Mouse (Mus musculus) layer of hippocampus, adult 11-12 months (tissue): ENCODE results near the gene Eps8l1.
A peak's percentile ranks its signal among the peaks of the same experiment; 100 is the strongest.

Source experiments
- DNase-seq: peaks from one replicate; pipeline ENCODE4 v3.0.0; 2022; ENCODE audit warnings: low spot score

Gene Eps8l1

DNA sequence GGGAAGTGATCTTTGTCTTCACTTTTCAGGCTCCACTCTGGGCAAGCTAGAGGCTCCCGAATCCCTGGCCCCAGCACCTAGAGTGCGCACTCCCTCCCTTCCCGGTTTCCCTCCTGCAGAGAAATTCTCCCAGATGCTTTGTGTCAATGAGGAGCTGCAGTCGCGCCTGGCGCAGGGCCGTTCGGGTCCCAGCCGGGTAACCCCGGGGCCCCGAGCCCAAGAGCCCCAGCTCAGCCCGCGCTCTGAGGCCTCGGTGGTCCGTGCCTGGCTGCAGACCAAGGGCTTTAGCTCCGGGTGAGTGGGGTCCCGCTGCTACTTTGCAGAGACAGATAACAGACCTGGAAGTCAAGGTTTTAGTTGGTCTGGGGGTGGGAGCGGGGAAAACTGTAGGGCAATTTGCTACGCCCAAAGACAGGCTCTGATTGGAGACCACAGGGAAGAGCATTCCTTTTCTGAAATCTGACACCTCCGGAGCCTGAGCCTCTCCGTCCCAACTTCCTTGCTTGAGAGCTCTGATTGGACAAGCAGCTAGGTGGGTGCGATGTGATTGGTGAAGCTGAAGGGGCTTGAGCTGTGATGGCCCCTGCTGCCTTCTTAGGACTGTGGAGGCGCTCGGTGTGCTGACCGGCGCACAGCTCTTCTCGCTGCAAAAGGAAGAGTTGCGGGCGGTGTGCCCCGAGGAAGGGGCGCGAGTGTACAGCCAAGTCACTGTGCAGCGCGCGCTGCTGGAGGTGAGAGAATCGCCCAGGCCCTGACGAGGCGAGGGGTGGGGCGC lies 17.7 kb downstream of the Eps8l1 start:
- DNase-seq = peak; percentile 65

DNA sequence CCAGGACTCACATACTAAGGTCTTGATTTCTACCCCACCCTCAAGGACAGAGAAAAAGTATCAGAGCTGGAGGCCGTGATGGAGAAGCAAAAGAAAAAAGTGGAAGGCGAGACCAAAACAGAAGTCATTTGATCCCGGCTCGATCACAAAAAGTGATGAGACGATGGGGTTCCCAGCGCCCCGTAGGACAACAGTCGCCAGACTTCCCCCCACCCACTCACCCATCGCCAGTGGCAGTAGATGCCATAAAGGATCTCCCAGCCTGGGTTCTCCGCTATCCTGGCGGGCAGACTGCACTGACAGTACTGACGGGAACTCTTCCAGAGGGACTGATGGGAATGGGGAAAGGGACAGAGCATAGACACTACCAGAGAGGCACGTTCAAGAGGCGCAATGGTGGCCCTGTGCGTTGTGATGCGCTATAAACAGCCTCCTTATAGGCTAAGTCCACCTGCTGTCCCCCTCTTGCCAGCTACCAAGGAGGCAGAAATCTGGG lies 18.4 kb downstream of the Eps8l1 start:
- DNase-seq = no peak

DNA sequence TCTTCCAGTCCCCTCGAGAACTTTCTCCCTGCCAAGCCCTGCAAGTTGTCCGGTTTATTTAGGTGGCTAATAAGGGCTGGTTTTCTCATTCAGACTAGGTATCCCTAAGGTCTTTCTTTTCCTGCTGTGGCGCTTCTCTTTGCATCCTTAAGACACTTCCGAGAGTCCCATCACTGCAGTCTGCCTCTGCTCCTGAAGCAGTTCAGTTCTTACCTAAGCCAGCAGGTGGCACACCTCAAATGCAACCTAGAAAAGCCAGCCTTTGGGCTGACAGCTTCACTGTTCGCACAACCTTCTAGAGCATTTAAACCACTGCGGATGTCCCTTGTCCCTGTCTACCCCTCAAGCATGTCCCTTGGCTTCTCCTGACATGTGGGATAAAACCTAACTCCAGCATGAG lies 19.2 kb downstream of the Eps8l1 start:
- no peak for DNase-seq

DNA sequence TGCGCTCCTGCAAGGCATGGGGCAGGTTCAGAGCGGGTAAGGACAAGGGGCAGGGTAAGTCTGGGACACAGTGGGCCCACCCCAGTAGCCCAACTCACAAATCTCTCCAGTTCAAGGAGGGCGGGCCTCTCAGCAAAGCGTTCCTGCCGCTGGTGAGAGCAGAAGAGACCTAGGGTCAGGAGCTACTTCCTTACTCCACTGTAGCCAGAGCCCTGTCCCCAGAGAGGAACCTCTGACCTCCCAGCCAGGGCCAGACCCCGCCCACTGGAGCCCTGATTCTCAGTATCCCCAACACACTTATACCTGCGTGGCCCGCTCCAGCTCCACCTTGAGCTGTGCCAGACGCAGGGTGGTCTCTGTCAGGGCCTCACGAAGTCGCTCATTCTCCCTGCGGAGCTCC lies 21.8 kb downstream of the Eps8l1 start:
- DNase-seq = no peak

DNA sequence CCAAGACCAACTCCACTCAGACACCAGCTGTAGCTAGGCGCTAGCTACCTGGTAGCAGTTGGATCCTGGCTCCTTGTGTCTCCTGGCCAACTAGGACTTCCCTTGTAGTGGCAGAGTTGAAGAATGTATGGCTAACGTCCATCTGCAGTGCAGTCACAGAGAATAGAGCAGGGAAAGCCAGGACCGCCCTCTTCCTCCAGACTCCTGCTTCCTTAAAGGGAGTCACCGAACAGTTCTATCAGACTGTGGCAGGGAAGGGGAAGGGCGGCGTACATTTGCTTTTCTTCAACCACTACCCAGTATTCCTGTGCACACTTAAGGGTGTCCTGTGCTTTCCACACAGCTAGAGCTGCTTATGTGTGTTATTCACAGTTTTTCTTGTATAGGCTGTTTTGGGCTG lies 30.8 kb downstream of the Eps8l1 start:
- no peak for DNase-seq

DNA sequence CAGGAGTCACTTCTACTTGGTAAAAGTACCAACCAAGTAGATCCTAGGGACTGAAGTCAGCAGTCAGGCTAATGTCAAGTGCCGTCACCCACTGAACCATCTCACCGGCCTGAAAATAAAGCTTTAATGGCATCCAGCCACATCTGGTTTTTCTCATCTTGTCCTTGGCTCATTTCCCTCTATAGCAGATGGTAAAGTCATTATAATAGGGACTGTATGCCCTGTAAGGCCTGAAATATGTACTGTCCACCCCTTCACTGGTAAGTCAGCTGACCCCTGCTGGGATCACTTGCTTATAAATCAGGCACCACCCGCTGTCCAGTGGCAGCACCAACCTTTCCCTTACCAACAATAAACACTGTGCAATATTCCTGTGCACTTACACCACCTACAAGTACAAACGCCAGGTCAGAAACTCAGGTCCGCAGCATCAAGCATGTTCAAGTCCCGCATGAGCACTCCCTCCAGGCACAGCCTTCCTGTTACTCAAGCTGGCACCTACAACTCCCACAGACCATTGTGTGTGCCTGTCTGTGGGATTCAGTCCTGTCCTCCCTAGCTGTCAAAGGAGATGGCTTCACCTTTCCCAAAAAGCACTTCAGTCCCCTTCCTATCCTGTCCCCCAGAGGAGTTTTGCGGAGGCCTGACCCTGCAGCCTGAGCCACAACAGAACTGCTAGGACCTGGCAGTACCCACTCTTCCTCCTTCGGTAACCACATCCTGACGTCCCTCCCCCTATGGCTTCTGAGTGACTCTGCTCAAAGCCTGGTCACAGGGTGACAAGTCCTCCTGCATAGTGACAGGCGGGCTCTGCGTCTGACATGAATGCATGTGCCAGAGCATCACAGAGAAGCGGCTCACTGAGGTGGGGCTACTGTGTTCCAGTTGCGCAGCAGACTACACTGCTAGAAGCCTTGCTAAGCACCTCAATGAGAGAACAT lies 32.1 kb downstream of the Eps8l1 start:
- DNase-seq = no peak

DNA sequence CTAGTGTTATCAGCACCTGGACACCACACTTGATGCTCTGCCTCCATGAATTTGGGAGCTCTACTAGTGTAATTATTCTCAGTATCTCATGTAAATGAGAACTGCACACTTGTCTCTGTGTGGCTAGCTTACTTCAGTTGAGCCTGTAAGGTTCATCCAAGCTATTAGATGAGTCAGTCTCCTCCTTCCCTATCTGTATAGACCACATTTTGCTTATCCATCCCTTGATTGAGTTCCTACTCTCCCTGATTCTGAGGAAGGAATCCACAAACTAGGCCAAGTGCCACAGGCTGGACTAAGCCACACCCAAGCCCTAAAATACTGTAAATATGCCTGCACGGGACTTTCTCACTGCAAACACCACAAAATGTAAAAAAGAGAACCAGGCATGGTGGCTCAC lies 33.5 kb downstream of the Eps8l1 start:
- no peak for DNase-seq

DNA sequence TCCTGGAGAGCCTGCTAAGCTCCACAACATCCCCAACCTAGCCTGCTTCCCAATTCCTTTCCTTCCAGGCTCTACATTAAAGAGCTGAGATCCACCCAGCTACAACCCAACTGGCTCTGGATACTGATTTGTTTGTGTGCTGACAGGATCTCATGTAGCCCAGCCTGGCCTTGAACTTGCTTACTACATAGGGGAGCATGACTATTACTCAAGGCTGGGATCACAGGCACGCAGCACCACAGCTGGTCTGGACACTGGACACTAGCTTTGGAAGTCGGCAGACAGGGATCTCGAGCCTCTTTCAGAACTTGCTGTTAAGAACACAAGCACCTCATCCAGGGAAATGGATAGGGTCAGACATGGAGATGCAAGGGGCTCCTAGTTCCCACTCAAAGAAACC lies 36.0 kb downstream of the Eps8l1 start:
- DNase-seq = no peak

DNA sequence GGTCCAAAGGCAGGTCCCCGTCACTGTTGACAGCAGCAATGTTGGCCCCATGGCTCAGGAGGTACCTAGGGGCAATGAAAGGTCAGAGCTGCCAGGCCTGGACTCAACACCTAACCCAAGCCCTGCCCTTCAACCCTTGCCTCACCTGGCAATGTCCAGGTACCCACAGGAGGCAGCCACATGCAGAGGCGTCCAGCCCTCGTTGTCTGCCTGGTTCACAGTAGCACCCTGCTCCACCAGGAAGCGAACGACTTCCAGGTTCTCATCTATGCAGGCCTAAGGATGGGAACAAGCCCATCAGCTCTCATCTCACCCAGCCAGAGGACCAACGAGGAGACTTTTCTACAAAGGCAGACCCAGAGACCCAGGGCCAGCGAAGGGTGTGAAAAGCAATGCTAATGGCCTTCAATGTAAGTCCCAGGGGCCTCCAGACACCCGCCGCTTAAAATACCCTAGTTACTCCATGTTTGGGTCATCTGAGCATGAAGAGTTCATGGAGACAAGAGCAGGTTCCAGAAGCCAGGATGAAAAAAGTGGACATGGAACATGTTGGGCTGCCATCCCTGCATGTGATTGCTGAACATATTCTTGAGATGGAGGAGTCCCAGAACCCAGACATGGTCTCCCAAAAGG lies 36.9 kb downstream of the Eps8l1 start:
- no peak for DNase-seq

DNA sequence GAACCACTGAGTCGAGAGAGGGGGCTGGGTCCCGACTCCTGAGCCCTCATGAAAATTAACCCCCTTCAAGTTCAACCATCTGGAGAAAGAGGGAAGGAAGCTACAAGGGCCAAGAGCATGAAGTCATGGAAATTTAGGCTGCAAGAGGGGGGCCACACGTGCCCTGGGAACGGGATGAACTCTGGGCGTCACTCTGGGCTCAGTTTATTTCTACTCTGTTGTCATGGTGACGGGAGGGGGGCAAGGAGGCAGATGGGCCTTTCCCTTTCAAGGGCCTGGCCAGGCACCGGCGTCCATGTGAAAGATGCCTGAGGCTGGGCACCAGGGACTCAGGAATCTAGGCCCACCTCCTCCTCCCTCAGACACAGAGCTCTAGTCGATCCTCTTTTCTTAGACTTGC lies 37.8 kb downstream of the Eps8l1 start:
- no peak for DNase-seq

DNA sequence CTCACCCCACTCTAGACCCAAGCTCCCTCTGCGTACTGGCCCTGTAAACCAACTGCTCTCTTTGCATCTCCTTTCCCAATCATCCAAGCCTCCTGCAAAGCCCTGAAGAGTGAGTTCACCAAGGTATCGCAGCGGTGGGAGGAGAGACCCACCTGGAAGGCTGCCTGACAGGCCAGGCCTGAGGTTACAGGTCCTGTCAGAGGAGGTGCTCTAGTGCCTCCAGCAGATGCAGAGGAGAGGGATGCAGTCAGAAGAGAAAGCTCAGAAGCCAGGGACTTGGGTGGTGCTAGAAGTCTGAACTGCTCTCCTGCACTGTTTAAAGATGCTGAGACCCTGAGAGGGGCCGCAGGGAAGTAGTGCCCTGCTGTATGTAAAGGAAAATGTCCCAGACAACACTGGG lies 38.6 kb downstream of the Eps8l1 start:
- no peak for DNase-seq

DNA sequence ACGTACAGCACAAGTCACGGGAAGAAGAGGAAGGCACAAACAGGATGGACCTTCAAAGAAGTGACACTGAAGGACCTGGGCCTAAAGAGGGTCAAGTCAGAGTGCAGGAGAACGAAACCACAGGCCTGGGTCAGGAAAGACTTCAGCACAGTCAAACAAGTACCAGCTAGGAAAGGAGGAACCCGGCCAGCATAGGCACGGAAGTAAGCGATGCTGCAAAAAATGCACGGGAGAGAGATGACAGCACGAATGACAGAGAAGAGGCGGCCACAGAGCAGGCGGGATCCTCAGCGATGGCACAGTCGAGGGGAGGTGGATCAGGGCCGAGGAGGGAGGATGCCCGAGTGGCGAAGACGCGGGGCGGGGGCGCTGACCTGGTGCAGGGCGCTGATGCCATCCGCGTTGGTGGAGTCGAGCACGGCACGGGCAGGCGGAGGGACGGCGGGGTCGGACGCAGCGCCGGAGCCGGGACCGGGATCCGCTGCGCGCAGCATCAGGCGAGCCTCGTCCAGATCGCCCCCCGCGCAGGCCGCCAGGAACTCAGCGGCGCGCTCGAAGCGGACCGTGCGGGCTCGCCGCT lies 40.5 kb downstream of the Eps8l1 start:
- peak; percentile 54 for DNase-seq

DNA sequence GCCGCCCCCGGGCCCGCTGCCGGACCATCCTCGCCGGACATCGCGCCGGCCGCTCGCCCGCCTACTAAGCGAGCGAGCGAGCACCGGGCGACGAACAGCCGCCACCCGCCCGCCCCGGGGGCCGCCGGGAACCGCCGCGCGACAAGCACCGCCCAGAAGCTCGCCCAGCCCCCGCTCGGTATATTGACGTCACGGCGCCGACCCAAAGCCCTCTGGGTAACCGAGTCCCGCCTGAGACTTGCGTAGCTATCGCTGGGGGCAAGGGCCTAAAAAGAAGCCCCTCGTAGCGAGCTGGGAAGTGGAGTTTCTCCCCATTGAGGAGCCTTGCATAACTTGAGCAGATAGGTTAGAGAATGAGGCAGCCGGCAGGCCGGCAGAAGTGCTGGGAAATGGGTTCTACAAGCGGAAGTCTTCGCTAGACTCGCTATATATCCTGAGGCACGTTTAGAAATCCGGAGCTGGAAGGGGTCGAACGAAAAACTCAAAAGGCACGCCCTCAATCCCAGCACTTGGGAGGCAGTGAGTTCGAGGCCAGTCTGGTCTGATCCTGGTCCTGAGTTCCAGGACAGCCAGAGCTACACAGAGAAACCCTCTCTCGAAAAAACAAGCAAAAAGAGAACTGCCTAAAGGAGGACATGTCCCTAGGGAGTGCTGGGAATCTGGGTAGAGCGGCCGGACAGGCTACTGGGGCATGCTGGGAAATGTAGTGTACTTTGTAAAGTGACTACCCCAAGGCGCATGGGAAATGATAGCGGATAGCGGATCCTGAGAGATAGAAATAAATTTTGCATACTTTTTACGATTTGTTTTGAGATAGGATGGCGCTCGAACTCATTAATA lies 41.3 kb downstream of the Eps8l1 start, which contains the start of gene Ppp1r12c:
Gene Ppp1r12c, minus strand, starts transcription at position 123 of the 840 bp plus-strand sequence.
- DNase-seq = peak; percentile 95

DNA sequence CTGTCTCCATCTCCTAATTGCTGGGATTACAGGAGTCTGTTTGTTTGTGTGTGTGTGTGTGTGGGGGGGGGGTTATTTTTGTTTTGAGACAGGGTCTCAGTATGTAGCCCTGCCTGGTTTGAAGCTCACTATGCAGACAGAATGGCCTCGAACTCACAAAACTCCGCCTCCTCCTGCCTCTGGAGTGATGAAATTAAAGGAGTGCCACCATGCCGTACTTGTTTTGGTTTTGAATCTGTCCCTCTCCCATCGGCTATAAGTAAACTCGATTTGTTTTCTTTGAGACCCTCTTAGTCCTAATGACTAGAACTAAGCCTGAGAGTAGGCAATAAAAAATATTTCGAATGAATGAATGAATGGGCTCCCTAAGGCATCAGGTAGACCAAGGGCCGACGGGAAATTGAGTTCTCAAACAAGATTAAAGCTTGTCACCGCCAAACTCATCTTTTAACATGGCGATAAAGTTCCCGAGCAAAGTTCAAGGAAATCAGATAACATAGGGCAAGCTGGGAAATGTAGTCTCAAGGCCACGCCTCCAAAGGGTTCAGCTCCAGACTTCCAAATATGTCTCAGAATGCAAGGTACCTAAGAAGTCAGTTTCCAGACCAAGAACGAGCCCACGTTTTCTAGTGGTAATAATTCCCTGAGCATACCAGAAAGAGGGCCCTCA lies 42.1 kb downstream of the Eps8l1 start:
- peak; percentile 79 for DNase-seq

DNA sequence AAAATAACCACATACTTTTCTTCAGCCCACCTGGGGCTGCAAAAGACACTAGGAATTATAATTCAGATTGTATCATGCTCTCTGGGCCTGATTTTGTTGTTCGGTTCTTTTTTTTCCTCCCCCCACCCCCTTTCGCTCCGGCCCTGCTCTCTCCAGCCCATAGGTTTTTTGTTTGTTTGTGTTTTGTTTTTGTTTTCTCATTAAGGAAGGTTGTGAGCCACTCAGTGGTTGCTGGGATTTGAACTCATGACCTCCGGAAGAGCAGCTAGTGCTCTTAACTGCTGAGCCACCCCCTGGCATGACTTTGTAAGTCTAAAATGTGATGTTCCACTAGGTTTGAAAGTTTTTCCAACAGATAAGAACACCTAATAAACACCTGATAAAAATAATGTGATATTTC lies 42.6 kb downstream of the Eps8l1 start:
- no peak for DNase-seq

DNA sequence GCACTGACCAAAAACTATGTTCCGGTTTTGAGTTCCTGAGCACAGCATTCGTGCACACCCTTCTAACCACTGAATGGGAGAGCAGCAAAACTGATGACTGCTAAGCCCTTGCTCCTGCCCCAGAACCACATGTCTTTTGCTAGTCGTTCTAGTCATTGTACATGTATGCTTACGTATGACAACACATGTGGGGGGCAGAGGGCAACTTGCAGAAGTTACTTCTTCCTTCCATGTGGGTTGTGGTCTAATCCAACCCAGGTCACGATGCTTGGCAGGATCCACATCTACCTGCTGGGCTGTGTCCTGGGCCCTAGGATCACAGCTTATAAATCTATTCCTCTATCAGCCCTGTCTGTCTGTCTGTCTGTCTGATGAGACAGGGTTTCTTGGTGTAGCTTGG lies 43.4 kb downstream of the Eps8l1 start:
- no peak for DNase-seq

DNA sequence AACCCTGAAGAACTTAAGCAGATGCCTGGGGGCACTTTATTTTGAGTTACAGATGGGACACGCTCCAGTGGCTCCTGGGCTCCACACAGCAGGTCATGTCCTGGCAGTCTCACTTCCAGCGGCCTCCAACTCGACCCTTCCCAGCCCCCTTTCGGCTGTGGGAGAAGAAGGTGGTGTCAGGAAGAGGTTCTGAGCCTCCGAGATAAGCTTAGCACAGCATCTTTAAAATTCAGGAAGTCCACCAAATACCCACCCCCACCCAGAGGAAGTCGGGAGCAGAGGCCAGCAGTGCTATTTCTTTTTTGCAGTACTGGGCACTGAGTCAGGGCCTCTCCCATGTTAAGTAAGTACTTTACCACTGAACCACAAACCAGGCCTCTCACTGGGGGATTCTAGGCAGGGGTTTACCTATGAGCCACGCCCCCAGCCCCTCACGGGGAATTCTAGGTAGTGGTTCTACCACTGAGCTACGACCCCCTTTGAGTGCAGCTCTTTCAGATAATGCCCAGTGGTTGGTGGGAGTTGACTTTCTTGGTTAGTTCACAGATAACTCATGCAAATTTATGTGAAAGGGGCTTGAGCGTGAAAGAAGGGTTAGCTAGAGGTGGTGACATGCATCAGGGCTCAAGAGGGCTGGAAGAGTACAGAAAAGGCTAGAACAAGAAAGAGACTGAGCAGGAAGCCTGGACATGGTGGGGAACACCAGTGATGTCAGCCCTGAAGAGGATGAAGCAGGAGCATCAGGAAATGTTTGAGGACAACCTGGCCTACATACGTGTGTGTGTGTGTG lies 44.4 kb downstream of the Eps8l1 start:
- no peak for DNase-seq

DNA sequence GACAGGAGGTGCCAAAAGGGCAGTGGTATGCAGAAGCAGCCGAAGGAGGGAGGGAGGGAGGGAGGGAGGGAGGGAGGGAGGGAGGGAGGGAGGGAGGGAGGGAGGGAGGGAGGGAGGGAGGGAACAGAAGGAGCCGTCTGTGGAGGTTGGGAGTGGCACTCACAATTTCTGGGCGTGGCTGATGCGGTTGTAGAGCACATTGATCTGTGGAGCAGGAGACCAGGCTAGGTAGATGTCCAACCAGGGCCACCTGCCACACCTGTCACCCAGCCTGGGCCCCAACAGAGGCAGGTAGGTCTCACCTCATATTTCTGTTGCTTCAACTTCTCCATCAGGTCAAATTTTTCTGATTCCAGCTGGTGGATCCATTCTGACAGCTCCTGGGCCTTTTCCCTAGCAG lies 46.7 kb downstream of the Eps8l1 start:
- no peak for DNase-seq

DNA sequence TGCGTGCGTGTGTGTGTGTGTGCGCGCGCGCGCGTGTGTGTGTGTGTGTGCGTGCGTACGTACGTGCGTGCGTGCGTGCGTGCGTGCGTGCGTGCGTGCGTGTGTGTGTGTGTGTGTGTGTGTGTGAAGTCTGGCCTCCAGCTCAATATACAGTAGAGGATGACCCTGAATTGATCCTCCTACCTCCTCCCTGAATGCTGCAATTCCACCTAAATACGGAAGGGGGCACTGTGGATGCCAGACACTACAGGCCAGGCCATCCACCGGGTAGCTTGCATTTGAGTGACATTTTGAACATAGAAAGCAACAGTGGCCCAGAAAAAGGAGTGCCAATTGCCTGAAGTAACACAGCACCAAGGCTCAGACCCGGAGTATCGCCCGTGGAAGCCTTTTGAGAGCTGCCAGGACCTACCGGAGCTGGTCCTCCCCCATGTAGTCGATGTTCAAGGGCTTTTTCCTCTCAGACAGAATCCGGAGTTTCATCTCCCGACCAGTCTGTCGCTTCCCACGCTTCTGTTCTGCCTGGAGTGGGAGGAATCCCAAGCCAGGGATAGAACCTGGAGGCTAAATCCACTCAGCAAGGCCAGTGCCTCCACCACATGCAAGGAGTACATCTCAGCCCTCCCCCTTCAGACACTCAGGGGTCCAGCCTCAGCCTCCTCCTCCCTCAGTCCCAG lies 47.7 kb downstream of the Eps8l1 start:
- DNase-seq = no peak
